Mouse (Mus musculus) brain, embryonic 18.5 days (tissue): ENCODE data around the gene Mrpl49.
A peak's percentile ranks its signal among the peaks of the same experiment; 100 is the strongest.
"Not testable (repeated sequence)": the region's sequence is repeated elsewhere in the genome, so short reads cannot be mapped to it uniquely, and the experiment has no call there.

Experiments
- DNase-seq: peaks from one replicate; pipeline ENCODE4 v3.0.0-alpha.2; 2012; ENCODE audit warnings: low read depth, low spot score

The Mrpl49 gene

DNA sequence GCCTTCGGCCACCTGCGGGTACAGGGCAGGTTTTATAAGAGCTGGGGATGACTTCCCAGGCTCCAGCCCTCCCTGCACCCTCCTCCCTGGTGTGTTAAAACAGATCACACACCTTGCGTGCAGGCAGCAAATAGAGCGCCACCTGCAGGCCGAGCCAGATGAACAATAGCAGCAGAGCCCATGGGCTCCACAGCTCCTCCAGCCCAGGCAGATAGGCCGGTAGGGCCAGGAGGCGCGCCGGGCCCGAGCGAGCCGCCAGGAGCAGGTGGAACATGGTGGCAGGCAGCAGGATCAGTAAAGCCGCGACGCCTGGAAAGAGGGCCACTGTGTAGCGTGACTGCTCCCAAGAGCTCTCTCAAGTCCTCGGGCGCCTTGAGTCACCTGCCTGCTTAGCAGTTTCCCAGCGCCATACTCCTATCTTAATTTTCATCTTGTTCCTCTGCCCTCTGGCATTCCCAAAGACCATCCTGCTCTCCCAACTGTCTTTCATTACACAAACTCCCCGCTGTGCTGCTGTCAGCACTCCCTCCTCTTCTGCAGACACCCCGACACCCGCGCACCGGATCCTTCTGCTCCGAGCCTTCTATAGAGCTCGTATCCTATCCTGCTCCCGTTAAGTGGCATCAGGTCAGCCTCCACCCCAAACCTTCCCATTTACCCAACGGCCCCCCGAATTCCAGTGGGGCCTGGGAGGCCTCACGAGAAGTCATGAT lies 9.6 kb upstream of the Mrpl49 start:
- no peak for DNase-seq

DNA sequence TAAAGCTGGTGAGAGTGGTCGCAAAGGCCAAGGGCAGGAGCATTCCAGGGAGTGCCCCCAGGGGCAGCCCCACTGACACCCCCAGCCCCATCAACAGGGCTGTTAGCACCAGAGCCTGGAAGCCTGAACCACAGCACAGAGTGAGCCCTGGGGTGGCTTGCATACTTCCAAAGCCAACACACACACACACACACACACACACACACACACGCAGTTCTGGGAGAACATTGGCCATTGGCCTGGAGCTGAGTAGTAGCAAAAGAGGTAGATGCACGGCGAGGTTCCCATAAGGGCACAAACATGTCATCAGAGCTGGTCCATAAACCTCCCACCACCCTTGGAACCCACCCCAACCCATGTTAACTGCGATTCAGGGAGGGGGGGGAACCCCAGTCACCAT lies 9.0 kb upstream of the Mrpl49 start:
- DNase-seq: no peak

DNA sequence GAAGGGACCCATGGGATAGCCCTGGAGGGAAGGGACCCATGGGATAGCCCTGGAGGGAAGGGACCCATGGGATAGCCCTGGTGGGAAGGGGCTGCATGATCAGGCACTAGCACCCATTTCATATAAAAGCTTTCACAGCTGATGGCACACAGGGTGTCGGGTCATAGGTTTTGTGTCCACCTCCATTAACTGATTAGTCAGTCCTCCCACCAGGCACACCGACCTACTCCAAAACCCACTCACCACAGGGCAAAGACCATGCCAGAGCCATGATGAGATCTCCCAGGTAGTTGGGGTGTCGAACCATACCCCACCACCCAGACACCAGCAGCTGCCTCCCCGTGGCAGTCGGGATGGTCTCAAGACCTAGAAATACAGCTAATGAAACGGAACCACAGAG lies 5.5 kb upstream of the Mrpl49 start:
- DNase-seq: no peak

DNA sequence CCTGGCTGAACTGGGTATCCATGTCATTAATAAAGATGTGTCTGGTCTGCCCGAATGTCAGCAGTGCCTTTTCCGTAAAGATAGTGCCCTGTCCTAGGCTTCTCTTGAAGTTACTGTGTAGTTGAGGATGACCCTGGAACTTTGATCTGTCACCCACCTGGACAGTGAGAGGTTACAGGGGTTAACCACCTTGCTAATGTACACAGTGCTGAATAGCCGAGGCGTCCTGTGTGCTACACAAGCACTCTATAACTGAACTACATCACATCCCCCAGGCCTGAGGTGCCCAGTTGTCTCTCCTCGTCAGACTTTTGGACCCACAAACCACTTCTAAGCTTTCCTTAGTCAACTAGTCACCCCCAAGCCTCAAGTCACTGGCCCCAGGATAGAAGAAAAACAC lies 4.8 kb upstream of the Mrpl49 start:
- no peak for DNase-seq

DNA sequence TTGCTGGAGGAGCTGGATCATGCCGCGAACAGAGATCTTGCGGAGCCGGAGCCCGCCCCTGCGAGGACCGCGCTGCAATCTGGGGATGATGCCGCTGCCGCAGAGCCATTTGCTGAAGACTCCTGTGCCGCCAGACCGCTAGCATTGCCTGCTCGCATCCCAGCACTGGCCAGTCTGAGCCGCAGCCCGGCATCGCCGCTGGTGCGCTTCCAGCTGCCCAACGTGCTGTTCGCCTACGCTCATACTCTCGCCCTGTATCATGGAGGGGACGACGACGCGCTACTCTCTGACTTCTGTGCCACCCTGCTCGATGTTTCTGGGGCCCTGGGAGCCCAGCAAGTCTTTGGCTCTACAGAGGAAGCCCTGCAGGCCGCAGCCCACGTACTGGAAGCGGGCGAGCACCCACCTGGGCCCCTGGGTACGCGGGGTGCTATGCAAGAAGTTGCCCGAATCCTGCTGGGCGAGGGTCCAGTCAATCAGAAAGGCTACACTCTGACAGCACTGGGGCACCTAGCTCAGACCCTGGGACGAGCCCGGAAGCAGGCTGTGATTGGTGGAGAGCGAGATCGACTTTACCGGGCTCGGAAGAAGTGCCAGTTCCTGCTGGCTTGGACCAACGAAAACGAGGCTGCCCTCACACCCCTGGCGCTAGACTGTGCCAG lies 4.2 kb upstream of the Mrpl49 start:
- DNase-seq: no peak

DNA sequence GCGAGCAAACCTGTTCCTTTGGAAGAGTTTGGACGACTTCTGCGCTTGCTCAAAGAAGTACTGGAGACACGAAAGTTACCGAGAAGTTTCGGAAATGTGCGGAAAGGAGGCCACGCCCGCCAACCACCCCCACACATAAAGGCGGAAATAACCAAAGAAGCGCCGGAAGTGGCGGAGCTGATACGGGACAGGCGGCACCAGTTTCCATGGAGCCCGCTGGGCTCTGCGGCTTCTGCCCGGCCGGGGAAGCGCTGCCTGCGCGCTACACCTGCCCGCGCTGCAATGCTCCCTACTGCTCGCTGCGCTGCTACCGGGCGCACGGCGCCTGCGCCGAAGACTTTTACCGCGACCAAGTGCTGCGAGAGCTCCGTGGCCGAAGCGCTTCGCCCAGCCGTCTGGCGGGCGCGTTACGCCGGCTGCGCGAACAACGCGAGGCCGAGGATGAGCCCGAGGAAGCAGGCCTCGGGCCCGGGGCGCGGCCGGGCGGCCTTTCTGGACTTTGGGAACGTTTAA lies 3.5 kb upstream of the Mrpl49 start, which contains the start of gene Znhit2:
TSS of gene Znhit2 (plus strand) at position 172 of the 513 bp plus-strand sequence.
- DNase-seq: peak; percentile 91

DNA sequence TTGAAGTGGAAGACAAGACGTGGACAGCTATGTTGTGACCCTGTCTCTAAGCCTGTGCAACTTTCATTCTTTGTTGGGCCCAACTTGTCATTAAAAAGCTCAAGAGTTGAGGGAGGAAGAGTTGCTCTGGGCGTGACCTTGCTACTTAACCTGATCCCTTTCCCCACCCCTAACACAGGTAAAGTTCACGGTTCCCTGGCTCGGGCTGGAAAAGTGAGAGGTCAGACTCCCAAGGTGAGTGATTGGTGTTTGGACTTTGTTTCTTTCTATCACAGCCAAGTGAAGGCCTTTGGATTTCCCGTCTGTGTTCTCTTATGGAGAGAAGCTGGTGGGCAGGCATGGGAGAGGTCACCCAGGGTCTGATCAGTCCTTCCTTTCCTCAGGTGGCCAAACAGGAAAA lies 1.4 kb upstream of the Mrpl49 start:
- DNase-seq: no peak

DNA sequence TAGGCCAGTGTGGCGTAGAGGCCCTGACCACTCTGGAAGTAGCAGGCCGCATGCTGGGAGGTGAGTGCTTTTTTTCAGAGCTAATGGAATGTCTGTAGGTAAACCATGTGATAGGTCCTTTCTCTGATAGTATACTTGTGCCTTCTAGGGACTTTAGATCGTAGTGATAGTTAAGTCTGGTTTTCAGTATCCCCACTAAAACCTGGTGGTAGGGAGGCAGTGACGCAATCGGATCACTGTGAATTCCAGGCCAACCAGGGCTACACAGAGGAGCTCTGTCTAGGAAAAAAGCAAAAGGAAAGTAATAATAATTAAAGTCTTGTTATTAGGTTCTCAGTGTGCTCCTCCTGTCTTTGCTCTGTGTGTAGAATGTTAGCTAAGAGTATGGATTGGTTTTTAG lies 928 bp upstream of the Mrpl49 start:
- DNase-seq: no peak

DNA sequence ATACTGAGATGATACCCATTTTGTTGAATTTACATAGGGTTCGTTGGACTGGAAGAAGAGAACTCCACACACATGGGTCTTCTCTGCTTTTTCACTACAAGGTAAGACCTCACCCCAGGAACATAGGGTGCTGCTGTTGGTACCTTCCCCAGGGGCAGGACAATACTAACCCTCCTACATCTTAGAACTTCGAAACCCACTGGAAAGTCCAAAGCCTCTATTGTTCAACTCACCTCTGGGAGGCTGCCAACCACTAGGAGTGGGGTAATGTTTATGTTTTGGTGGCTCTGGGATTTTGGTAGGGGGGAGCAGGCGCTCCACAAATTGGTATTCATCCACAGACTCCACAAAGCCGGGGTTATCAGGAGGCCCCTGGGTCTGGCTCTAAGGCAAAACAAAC lies 889 bp downstream of the Mrpl49 start:
- DNase-seq: no peak

DNA sequence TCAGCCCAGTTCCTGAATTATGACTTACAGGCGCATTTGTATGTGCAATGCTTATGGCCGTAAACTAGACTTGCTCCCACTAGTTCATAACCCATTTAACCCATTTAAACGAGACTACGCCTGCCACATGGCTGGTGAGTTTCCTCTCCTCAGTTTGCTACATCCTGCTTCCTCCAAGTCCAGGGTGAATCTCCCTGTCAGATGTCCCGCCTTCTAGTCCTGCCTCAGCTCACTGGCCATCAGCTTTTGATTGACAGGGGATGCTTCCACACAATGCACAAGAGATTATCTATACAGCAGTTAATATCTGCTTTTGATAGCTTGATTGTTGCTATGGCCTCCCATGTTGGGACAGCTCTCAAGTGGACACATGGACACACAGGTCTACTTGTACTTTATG lies 3.3 kb downstream of the Mrpl49 start:
- no peak for DNase-seq

DNA sequence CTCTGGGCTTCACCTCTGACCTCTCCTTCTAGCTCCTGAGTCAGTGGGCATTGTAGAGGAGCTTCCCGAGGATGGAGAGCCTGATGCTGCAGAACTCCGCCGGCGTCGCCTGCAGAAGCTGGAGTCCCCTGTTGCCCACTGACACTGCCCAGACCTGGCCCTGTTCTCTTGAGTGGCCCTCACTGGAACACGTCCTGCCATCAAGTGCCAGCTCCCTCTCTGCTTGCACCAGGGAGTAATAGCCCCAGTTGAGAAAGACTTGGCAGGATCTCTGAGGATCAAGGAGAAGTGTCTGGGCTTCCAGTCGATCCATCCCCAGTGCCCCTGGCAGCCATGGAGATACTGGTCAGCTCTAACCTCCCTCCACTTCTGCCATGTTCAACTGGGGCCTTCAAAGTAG lies 5.1 kb downstream of the Mrpl49 start:
- DNase-seq: no peak

DNA sequence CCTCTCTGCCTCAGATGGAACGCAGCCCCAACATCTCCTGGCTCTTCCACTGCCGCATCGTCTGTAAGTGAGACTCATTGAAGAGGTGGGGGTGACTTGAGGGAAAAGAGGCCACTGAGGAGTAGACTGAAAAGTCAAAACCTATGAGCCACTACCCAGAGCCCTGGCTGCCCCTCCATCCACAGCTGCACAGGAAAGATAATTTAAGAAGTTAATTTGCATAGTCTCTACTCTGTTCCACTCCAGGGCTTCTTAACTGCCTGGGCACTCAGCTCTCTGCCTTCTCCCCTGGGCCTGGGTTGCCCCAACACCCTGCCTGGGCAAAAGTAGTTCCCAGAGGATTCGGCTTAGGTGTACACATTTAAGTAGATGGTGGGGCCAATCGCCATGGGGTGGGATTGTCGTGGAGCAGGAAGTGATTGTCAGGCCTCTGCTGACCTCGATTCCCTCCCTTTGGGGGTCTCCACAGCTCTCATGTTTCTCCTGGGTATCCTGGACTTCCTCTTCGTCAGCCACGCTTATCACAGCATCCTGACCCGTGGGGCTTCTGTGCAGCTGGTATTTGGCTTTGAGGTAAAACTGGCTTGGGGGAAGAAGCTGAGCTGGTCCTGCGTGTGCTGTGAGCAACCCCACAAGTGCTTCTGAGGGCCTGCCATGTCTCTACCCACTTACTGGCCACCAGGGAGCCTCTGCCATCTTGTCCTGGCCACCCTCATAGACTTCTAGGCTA lies 8.7 kb downstream of the Mrpl49 start:
- no peak for DNase-seq

DNA sequence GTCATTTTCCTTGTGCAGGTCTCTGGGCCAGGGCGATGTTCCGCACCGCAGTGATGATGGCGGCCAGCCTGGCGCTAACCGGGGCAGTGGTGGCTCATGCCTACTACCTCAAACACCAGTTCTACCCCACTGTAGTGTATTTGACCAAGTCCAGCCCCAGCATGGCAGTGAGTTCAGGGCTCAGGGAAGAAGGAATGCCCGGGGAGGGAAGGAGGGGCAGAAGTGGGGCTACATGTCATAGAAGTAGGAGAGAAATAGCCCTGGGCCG lies 9.8 kb downstream of the Mrpl49 start:
- no peak for DNase-seq

DNA sequence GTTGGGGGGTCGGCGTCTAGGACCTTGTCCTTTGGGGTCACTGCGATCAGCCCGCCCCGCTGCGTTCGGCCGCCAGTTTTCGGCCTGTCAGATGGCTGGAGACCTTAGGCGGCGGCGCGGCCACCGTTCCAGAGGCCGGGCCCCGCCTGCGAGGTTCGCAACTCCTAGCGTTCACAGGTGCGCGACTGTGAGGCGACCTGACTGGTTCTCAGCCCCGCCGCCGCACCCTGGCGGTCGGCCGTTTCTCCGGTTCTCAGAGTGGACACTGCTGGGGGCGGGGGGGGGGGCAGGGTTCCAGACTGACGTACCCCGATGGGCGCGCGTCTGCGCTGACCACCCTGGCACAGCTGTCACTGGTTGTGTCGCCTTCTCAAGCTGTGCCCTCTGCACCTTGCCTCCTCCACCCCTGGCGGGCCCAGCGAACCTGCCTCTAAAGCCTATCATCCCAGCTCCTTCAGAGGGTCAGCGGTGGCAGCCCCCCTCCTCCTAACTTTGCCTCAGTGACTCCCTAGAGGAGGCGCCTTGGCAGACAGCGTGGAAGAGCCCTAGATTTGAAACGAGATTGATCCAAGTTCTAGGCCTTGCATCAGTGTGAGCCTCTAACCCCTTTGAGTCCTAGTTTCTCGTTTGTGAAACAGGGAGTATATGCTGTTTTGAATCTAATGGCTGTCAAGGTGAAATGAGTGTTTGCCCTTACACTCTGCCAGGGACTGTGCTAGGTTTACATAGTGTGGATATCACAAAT lies 10.3 kb downstream of the Mrpl49 start:
- DNase-seq: no peak

DNA sequence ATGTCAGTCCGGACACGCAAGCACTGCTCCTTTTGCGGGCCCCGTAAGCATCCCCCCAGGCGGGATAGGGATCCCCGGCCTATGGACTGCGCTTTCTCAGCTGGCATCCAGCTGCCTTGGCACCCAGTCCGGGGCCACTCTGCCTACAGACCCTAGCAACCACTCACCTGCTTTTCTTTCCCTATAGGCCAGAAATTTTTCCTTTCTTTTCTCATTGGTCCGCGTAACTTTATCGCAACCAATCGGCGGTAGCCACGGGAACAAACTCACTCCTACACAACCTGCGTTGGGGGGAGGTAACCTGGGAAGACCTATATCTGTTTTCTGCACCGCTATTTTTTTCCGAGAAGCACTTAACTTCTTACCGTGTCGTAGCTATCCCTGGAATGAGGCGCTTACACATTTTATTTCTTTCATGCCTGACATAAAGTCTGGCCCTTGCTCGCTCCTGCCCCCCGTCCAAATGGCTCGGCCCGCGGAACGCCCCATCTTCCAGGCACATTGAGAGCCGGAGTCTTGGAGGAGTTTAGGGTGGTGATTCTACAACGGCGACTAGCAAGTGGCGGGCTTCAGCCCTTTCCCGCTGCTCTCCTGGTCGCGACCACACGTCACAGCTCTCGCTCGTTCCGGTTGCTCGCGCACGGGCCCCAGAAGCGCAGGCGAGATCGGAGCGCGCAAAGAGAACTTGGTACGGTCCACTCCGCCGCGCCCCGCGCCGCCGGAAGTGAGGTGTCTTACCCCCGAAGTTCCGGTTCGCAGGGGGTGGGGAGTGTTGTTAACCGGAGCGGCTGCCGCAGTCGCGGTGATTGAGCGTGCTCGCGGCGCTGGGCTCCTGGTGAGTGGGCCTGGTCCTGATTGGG lies 11.1 kb downstream of the Mrpl49 start, which contains the start of gene Syvn1:
TSS of gene Syvn1 (plus strand) at position 283 of the 860 bp plus-strand sequence.
- DNase-seq: peak; percentile 93

DNA sequence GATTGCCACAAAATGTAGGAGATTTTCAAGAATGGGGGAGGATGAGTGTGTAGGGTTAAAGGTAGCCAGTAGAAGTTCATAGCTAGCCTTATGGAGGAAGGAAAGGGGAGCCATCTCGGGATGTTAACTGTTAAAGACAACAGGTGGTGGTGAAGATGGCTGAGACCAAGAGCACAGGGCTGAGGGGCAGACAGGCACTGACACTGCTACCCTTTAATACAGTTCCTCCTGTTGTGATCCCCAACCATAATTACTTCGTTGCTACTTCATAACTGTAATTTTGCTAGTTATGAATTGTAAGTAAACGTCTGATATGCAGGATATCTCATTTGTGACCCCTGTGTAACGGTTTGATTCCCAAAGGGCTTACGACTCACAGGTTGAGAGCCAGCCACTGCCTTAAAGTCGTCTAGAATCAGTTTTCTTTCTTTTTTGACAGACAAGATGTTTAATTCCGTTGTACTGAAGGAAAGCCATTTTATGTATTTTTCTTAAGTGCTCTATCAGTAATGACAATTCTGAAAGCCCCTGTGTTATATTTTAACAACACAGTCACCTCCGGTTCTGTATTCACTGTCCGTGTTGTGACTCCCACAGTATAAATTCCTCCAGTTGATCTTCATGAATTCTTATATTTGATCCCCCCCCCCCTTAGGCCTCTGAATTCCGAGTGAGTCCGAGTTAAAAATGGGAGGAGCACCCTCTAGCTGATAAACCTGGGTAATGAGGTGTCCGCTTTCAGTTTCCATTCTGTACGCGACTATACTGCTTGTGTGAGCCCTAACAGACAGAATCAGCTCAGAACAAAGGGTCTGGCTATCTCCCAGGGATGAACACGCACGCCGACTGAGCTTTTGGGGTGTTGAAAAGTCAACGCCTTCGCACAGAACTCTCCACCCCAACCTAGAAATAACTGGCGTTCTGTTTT lies 12.0 kb downstream of the Mrpl49 start:
- DNase-seq: no peak

DNA sequence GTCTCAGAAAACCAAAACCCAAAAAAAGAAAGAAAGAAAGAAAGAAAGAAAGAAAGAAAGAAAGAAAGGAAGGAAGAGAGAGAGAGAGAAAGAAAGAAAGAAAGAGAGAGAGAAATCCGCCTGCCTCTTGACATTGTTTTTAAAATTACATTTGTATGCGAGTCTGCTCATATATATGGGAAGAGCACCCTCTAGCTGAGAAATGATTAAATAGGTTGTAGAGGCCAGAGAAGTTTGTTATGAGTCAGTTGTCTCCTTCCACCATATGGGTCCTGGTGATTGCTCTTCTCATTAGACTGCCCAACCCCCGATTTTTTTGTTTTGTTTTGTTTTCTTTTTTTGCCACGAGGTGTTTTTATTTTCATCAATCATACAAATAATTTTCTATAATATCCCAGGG lies 13.5 kb downstream of the Mrpl49 start:
- DNase-seq: not testable (repeated sequence)

DNA sequence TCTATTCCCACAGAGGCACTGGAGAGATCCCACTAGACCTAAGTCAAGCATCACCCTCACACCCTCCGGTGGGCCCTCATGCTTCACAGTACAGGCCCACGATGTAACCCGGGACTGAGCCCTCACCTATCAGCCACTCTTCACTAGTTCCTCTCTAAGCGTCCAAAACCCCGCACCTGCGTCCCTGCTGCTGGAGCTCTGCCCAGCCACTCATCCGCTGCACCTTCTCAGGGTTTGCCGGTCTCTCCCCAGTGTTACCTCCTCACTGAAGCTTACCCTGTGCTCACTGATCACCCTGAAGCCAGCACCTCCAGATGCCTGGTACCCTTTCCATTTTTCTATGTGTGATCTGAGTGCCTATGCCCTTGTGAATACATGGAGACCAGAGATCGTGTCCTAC lies 15.3 kb downstream of the Mrpl49 start:
- DNase-seq: no peak

DNA sequence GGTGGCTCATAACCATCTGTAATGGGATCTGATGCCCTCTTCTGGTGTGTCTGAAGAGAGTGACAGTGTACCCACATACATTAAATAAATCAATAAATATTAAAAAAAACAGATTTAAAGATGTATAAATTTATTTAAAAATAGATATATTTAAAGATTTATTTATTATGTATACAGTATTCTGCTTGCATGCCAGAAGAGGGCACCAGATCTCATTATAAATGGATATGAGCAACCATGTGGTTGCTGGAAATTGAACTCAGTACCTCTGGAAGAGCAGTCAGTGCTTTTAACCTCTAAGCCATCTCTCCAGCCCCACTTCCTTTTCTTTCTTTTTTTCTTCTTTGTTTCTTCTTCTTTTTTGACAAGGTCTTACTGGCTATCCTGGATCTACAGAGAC lies 17.6 kb downstream of the Mrpl49 start:
- no peak for DNase-seq

DNA sequence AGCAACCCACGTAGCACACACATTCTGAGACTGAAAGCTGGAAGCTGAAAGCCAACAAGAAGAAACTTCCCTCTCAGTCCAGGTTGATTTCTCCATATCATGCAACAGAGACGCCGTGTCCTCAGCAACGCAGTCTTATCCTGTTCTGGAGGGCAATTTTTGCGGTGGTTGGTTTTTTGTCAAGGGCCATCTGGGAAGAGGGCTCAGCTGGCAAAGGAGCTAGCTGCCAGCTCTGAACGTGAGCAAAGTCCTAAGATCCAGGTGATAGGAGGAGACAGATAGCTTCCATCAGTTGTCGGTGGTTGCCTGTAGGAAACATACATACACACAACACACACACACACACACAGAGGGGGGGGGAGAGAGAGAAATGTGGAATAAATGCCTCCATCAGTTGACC lies 19.3 kb downstream of the Mrpl49 start:
- DNase-seq: no peak
